Mouse (Mus musculus) forebrain, embryonic 11.5 days (tissue): ENCODE results near the gene Gm49384. TPM values are rescaled to one million over a fixed set of nuclear protein-coding genes. Genes with fewer than 3 reads are reported as not detected.
"Not testable (repeated sequence)": the region's sequence is repeated elsewhere in the genome, so short reads cannot be mapped to it uniquely, and the experiment has no call there.

Experiments used
- ATAC-seq: fragments of 200-750 bp; cut with Nextera tagmentation; replicated peaks from 2 replicates; pipeline ENCODE4 v1.8.0; 2017; ENCODE audit warnings: moderate TSS enrichment; ENCODE audit not compliant: low FRiP score
- DNase-seq: peaks from one replicate; pipeline ENCODE4 v3.0.0-alpha.2; 2017; ENCODE audit warnings: low spot score
- H3K27ac ChIP-seq: fragments of 300-500 bp; sonication (generic); 2 replicates; pipeline ENCODE4 v1.5.1; 2014; ENCODE audit warnings: low read depth, low read length
- H3K27me3 ChIP-seq: fragments of 300-500 bp; sonication (generic); 2 replicates; pipeline ENCODE4 v1.6.1; 2014; ENCODE audit warnings: mild to moderate bottlenecking, low read length, mixed read lengths; ENCODE audit not compliant: control insufficient read depth, insufficient read depth
- H3K36me3 ChIP-seq: fragments of 300-500 bp; sonication (generic); 2 replicates; pipeline ENCODE4 v1.6.1; 2014; ENCODE audit warnings: mild to moderate bottlenecking, low read length, moderate library complexity, mixed read lengths; ENCODE audit not compliant: control insufficient read depth, insufficient read depth
- H3K4me1 ChIP-seq: fragments of 300-500 bp; sonication (generic); replicated peaks from 2 replicates; pipeline ENCODE4 v1.6.1; 2014; ENCODE audit warnings: low read length, mixed read lengths; ENCODE audit not compliant: control insufficient read depth, insufficient read depth
- H3K4me2 ChIP-seq: fragments of 300-500 bp; sonication (generic); 2 replicates; pipeline ENCODE4 v1.6.1; 2014; ENCODE audit warnings: low read depth, mild to moderate bottlenecking, low read length, moderate library complexity, mixed read lengths; ENCODE audit not compliant: severe bottlenecking
- H3K4me3 ChIP-seq: fragments of 300-500 bp; sonication (generic); 2 replicates; pipeline ENCODE4 v1.5.1; 2014; ENCODE audit warnings: low read depth, low read length
- H3K9ac ChIP-seq: fragments of 300-500 bp; sonication (generic); 2 replicates; pipeline ENCODE4 v1.6.1; 2014; ENCODE audit warnings: low read length
- H3K9me3 ChIP-seq: fragments of 300-500 bp; sonication (generic); 2 replicates; pipeline ENCODE4 v1.6.1; 2016; ENCODE audit warnings: low read length, mixed read lengths; ENCODE audit not compliant: control insufficient read depth
- WGBS: fragments of 180-500 bp; shearing (Covaris S2); extraction: QIAGEN DNeasy Blood & Tissue Kit; methylation state at CpG from one replicate; pipeline ENCODE4 v1.1.7; 2014; 5-methylcytosine and 5-hydroxymethylcytosine counted together
- polyA plus RNA-seq: library from polyadenylated mRNA; unstranded; fragments of >200 nt; fragmentation: Nextera tagmentation; extraction: Ambion mirVana; gene quantifications from 2 replicates; pipeline ENCODE4 v1.2.1, GENCODE M21; 2014

The Gm49384 gene
- polyA plus RNA-seq, 1 experiment from 2014 or later = 46.6 TPM

DNA sequence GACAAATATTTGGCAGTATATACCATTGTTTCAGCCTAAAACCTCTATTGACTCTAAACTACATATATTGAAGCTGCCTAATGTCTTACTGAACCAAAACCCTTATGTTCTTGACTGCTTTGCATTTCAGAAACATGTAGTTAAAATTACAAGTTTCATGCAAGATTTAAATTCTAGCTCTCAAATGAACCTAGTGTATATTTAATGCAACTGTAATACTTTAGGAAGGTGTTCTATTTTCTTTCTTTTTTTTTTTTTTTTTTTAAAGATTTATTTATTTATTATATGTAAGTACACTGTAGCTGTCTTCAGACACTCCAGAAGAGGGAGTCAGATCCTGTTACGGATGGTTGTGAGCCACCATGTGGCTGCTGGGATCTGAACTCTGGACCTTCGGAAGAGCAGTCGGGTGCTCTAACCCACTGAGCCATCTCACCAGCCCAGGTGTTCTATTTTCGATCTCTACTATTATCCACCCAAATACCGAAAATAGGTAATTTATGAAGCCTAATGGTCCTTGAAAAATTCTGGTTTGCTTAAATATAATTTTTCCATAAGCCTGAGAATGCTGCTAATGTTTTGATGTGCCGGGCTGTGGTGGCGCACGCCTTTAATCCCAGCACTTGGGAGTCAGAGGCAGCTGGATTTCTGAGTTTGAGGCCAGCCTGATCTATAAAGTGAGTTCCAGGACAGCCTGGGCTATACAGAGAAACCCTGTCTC is 37.0 kb downstream of the Gm49384 start:
- DNase-seq, H3K9me3 ChIP-seq, H3K9ac ChIP-seq, H3K4me2 ChIP-seq, H3K4me3 ChIP-seq, H3K36me3 ChIP-seq, H3K4me1 ChIP-seq, ATAC-seq, H3K27ac ChIP-seq, H3K27me3 ChIP-seq: not testable (repeated sequence)
- WGBS = 72% methylated on average over 8 of the region's 8 CpGs

- Histone ChIP-seq H3K4me3 (no peak overlapping the region), H3K4me1 (no peaks in the 10 kb centered on the region; the same call in 1 of the 2 replicates), H3K27ac (no peak overlapping the region), H3K9me3 (no peaks in the 10 kb centered on the region), H3K9ac (no peak overlapping the region), H3K4me2 (no peak overlapping the region), H3K27me3 (no peaks in the 10 kb centered on the region), H3K36me3 (no peaks in the 10 kb centered on the region)
- 68% methylated on average over 3 of the region's 3 CpGs for WGBS
- ATAC-seq (no peak), DNase-seq (no peak)
These were observed 39.2 kb downstream of the Gm49384 start for GRCm38 (mm10) chr12:69164904-69165303.

- 86% methylated on average over 4 of the region's 4 CpGs for WGBS
- H3K4me3 ChIP-seq, H3K27me3 ChIP-seq, H3K9ac ChIP-seq, H3K9me3 ChIP-seq, H3K4me2 ChIP-seq, H3K27ac ChIP-seq, H3K4me1 ChIP-seq, DNase-seq, H3K36me3 ChIP-seq, ATAC-seq: not testable (repeated sequence)
These were observed 40.5 kb downstream of the Gm49384 start for GRCm38 (mm10) chr12:69163586-69163985.

DNA sequence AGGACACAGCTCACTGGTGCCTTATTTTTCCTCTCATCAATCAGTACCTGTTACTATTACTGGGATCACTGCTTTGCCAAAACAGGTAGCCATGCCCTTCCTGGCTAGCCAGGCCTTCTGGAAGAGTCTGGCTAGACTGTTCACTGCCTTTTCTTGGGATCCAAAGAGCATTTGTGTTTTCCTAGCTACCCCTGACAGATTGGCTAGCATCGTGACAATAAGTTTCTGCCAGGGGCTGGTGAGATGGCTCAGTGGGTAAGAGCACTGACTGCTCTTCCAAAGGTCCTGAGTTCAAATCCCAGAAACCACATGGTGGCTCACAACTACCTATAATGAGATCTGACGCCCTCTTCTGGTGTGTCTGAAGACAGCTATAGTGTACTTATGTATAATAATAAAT is 43.4 kb downstream of the Gm49384 start:
- not testable (repeated sequence) for H3K27ac ChIP-seq, H3K9me3 ChIP-seq, DNase-seq, H3K4me3 ChIP-seq, H3K9ac ChIP-seq, H3K36me3 ChIP-seq, H3K4me1 ChIP-seq, H3K4me2 ChIP-seq, H3K27me3 ChIP-seq, ATAC-seq
- WGBS = 83% methylated on average over 2 of the region's 2 CpGs

DNA sequence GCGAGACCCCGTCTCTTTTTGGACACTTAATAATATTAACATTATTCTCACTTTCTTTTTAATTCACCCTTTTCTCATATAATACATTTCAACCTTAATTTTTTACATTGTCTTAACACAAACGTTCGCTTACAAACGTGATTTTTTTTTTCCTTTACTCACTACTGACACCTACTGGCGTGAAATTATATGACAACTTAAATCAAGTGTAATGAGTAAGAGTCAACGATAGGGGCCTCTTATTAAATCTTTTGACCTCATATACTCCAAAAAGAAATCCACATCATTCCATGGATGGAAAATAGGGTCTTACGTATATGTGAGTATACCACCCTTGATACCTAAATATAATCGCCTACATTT is 44.5 kb downstream of the Gm49384 start:
- H3K9me3 ChIP-seq = no peaks in the 10 kb centered on the region
- H3K4me2 ChIP-seq = 0 out of 2 replicates have a peak overlapping the region, but pooled peaks have one; percentile 18
- 6% methylated on average over 9 of the region's 9 CpGs for WGBS
- H3K36me3 ChIP-seq = peaks cover 9% of the 10 kb centered on the region; the same call in 1 of the 2 replicates
- H3K9ac ChIP-seq = no peak overlapping the region
- ATAC-seq = peak; percentile 8; the same call in 1 of the 2 replicates
- H3K4me3 ChIP-seq = no peak overlapping the region
- H3K27ac ChIP-seq = no peak overlapping the region
- no peak for DNase-seq
- H3K4me1 ChIP-seq = no peaks in the 10 kb centered on the region; the same call in 1 of the 2 replicates
- no peaks in the 10 kb centered on the region for H3K27me3 ChIP-seq

DNA sequence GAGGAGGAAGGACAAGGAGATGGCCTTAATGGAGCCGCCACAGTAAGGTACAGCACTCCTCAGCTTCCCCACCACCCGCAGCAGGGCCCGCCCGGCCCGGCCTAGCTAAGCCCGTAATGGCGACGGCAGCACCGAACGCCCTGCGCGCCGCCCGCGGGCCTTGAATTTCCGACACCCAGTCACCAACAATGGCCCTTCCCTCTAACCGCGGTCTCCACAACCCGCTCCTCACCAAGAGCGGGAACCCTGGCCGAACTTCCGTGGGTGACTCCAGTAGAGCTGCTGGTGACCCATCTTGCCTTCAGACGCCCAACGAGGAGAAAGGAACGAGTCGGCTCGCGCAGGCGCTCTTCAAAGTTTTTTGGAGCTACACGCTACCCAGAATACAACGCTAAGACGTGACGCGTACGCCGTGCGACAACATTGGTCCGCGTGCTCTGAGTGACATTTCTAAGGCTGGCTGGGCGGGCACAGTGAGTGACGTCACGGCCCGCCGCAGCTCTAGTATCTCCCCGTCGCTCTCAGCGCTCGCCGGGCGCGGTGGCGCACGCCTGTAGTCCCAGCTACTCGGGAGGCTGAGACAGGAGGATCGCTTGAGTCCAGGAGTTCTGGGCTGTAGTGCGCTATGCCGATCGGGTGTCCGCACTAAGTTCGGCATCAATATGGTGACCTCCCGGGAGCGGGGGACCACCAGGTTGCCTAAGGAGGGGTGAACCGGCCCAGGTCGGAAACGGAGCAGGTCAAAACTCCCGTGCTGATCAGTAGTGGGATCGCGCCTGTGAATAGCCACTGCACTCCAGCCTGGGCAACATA is 45.1 kb downstream of the Gm49384 start, which contains the start of gene Rps29:
Gene Rps29, minus strand, starts transcription at position 422 of the 813 bp plus-strand sequence.
- peak within 1 kb of the TSS; percentile 90 for H3K27ac ChIP-seq
- peak within 1 kb of the TSS; percentile 88 for H3K9ac ChIP-seq
- ATAC-seq (peak; percentile 99), DNase-seq (peak; percentile 99)
- under 1% methylated on average over 56 of the region's 68 CpGs for WGBS
- H3K4me1 ChIP-seq, H3K27me3 ChIP-seq, H3K9me3 ChIP-seq, H3K36me3 ChIP-seq: not testable (repeated sequence)
- H3K4me2 ChIP-seq = peak within 1 kb of the TSS; percentile 50
- H3K4me3 ChIP-seq = peak within 1 kb of the TSS; percentile 69

DNA sequence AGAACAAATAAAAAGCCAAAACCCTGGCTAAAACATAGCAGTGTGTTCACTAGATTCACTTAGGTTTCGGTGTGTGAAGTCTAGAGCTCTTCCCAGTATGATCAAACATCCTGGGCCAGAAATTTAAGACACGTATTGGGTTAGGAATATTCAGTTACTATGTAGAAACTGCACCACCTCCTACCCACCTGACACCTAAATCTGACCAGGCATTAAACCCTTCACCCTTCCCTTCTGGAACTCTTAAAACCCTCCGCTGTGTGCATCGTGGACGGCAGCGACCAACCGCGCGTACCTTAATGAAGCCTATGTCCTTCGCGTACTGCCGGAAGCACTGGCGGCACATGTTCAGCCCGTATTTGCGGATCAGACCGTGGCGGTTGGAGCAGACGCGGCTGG is 45.7 kb downstream of the Gm49384 start:
- Histone ChIP-seq H3K4me1 (no peaks in the 10 kb centered on the region; the same call in 1 of the 2 replicates), H3K27me3 (no peaks in the 10 kb centered on the region), H3K9me3 (no peaks in the 10 kb centered on the region), H3K4me3 (peak overlapping the region; percentile 69), H3K9ac (peak overlapping the region; percentile 88), H3K4me2 (peak overlapping the region; percentile 50), H3K36me3 (peaks cover 9% of the 10 kb centered on the region; the same call in 1 of the 2 replicates), H3K27ac (peak overlapping the region; percentile 90)
- DNase-seq (no peak), ATAC-seq (no peak)
- 1% methylated on average over 19 of the region's 19 CpGs for WGBS

- H3K4me3 ChIP-seq = no peak overlapping the region
- no peaks in the 10 kb centered on the region for H3K27me3 ChIP-seq
- no peak for DNase-seq
- H3K4me1 ChIP-seq = no peaks in the 10 kb centered on the region; the same call in 1 of the 2 replicates
- H3K4me2 ChIP-seq = no peak overlapping the region
- no peaks in the 10 kb centered on the region for H3K9me3 ChIP-seq
- 100% methylated on average over 2 of the region's 2 CpGs for WGBS
- no peak overlapping the region for H3K27ac ChIP-seq
- no peak for ATAC-seq
- no peak overlapping the region for H3K9ac ChIP-seq
- peaks cover 9% of the 10 kb centered on the region; the same call in 1 of the 2 replicates for H3K36me3 ChIP-seq
These were observed 47.0 kb downstream of the Gm49384 start for GRCm38 (mm10) chr12:69157107-69157506.
